Mouse (Mus musculus) hindbrain, postnatal 0 days (tissue): Measurements from ENCODE around the gene Zdhhc22. TPM values are rescaled to one million over a fixed set of nuclear protein-coding genes. Genes with fewer than 3 reads are reported as not detected.
A peak's percentile ranks its signal among the peaks of the same experiment; 100 is the strongest.

Experiments
- ATAC-seq: fragments of 200-750 bp; cut with Nextera tagmentation; 2 replicates; pipeline ENCODE4 v1.8.0; 2017; ENCODE audit warnings: mild to moderate bottlenecking, moderate TSS enrichment, moderate library complexity
- DNase-seq: peaks from one replicate; pipeline ENCODE4 v3.0.0-alpha.2; 2015; ENCODE audit warnings: low spot score
- H3K27ac ChIP-seq: fragments of 300-500 bp; sonication (generic); 2 replicates; pipeline ENCODE4 v1.5.1; 2014; ENCODE audit warnings: mild to moderate bottlenecking
- H3K27me3 ChIP-seq: fragments of 300-500 bp; sonication (generic); 2 replicates; pipeline ENCODE4 v1.6.1; 2014; ENCODE audit warnings: low read length, mixed read lengths; ENCODE audit not compliant: insufficient read depth
- H3K36me3 ChIP-seq: fragments of 300-500 bp; sonication (generic); 2 replicates; pipeline ENCODE4 v1.6.1; 2014; ENCODE audit warnings: low read length, mixed read lengths; ENCODE audit not compliant: insufficient read depth
- H3K4me1 ChIP-seq: fragments of 300-500 bp; sonication (generic); 2 replicates; pipeline ENCODE4 v1.6.1; 2014; ENCODE audit warnings: antibody characterized with exemption, low read length, mixed read lengths; ENCODE audit not compliant: insufficient read depth
- H3K4me2 ChIP-seq: fragments of 300-500 bp; sonication (generic); 2 replicates; pipeline ENCODE4 v1.6.1; 2014; ENCODE audit warnings: low read depth, mild to moderate bottlenecking, low read length, moderate library complexity, mixed read lengths
- H3K4me3 ChIP-seq: fragments of 300-500 bp; sonication (generic); 2 replicates; pipeline ENCODE4 v1.5.1; 2014; ENCODE audit warnings: low read length
- H3K9ac ChIP-seq: fragments of 300-500 bp; sonication (generic); replicated peaks from 2 replicates; pipeline ENCODE4 v1.6.1; 2014; ENCODE audit warnings: mild to moderate bottlenecking, low read length, moderate library complexity, mixed read lengths
- H3K9me3 ChIP-seq: fragments of 300-500 bp; sonication (generic); 2 replicates; pipeline ENCODE4 v1.6.1; 2016; ENCODE audit warnings: low read length, mixed read lengths
- CTCF ChIP-seq: IDR thresholded peaks from 2 replicates; pipeline ENCODE4 v1.5.1; 2016; ENCODE audit warnings: antibody characterized with exemption, control low read depth, low read depth
- WGBS: fragments of 180-500 bp; shearing (Covaris S2); extraction: QIAGEN DNeasy Blood & Tissue Kit; methylation state at CpG from one replicate; pipeline ENCODE4 v1.1.7; 2014; 5-methylcytosine and 5-hydroxymethylcytosine counted together
- polyA plus RNA-seq: library from polyadenylated mRNA; unstranded; fragments of >200 nt; fragmentation: Nextera tagmentation; extraction: Ambion mirVana; gene quantifications from 2 replicates; pipeline ENCODE4 v1.2.1, GENCODE M21; 2015
- total RNA-seq: library from RNA; depleted of rRNA; stranded (reverse); fragments of >200 nt; gene quantifications from 2 replicates; pipeline ENCODE4 v1.2.3, GENCODE M21; 2014

The Zdhhc22 gene
- total and polyA plus RNA-seq, 2 experiments from 2014 or later = 25.2 to 38.6 TPM

GRCm38 (mm10) chr12:86998699-86999098 is 8.5 kb upstream of the Zdhhc22 start:
- WGBS = 84% methylated on average over 4 of the region's 4 CpGs

GRCm38 (mm10) chr12:86995931-86996330 is 5.7 kb upstream of the Zdhhc22 start:
- peak; percentile 27; the same call in 1 of the 2 replicates for TF ChIP-seq CTCF
- H3K4me2 ChIP-seq = no peak overlapping the region
- H3K27ac ChIP-seq = no peak overlapping the region
- DNase-seq = no peak
- H3K9ac ChIP-seq = no peak overlapping the region
- H3K27me3 ChIP-seq = no peaks in the 10 kb centered on the region
- H3K4me1 ChIP-seq = peaks cover 5% of the 10 kb centered on the region
- no peaks in the 10 kb centered on the region for H3K36me3 ChIP-seq
- WGBS = 83% methylated on average over 6 of the region's 6 CpGs
- ATAC-seq = no peak
- no peak overlapping the region for H3K4me3 ChIP-seq
- no peaks in the 10 kb centered on the region for H3K9me3 ChIP-seq

More at GRCm38 (mm10) chr12:86998699-86999098, 8.5 kb upstream of the Zdhhc22 start:
- Histone ChIP-seq H3K4me2 (no peak overlapping the region), H3K4me3 (no peak overlapping the region), H3K27ac (no peak overlapping the region), H3K36me3 (no peaks in the 10 kb centered on the region), H3K27me3 (no peaks in the 10 kb centered on the region), H3K4me1 (peaks cover 5% of the 10 kb centered on the region), H3K9ac (no peak overlapping the region), H3K9me3 (no peaks in the 10 kb centered on the region)
- peak; percentile 38 for TF ChIP-seq CTCF
- DNase-seq (no peak), ATAC-seq (no peak)

- Histone ChIP-seq H3K9ac (no peak overlapping the region), H3K9me3 (no peaks in the 10 kb centered on the region), H3K27ac (no peak overlapping the region), H3K4me2 (no peak overlapping the region), H3K4me3 (no peak overlapping the region), H3K27me3 (no peaks in the 10 kb centered on the region), H3K4me1 (no peaks in the 10 kb centered on the region), H3K36me3 (no peaks in the 10 kb centered on the region)
- no peak for DNase-seq
- TF ChIP-seq CTCF = no peak
- ATAC-seq = no peak
- WGBS = 55% methylated on average over 3 of the region's 3 CpGs
Measured at GRCm38 (mm10) chr12:86994776-86995175, 4.5 kb upstream of the Zdhhc22 start.

DNA sequence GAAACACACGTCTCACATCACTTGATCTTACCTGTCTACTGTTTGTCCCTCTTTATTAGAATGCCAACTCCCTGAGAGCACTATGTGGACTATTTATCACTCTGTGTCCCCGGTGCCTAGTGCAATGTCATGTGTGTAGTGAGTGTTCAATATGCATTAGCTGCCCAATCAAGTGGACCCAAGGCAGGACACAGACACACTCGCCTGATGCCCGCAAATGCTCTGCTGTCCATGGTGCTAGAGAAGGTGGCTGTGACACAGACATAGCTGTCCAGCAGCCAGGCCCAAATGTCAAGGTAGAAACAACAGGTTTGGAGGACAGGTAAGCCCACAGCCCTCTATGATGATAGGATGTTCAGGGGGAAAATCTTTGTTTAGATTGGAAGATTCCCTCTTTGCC is 3.9 kb upstream of the Zdhhc22 start:
- Histone ChIP-seq H3K9me3 (no peaks in the 10 kb centered on the region), H3K4me3 (no peak overlapping the region), H3K4me1 (0 out of 2 replicates have a peak, but pooled peaks cover 4% of the 10 kb centered on the region), H3K27me3 (no peaks in the 10 kb centered on the region), H3K9ac (no peak overlapping the region), H3K4me2 (no peak overlapping the region), H3K27ac (no peak overlapping the region), H3K36me3 (no peaks in the 10 kb centered on the region)
- no peak for ATAC-seq
- no peak for TF ChIP-seq CTCF
- WGBS = 41% methylated on average over 4 of the region's 4 CpGs
- no peak for DNase-seq

DNA sequence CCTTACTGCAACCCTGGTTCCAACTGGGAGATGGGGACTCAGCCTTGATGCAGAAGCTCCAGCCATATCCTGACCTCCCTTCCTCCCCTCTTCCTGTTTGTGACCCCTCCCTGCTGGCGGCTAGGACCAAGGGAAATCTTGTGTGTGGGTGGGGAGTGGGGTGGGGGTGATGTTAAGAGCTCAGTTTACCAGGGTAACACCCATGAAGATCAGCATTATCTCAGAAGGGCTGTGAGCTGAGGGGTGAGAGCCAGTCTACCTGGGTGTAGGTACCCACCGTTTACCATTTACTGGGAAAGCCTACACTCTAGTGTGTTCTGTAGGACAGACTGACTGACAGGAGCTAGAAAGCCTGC is 503 bp upstream of the Zdhhc22 start:
- WGBS = 51% methylated on average over 2 of the region's 2 CpGs
- no peak for TF ChIP-seq CTCF
- DNase-seq = no peak
- Histone ChIP-seq H3K9ac (peak overlapping the region; percentile 78; the same call in 1 of the 2 replicates), H3K4me1 (0 out of 2 replicates have a peak, but pooled peaks cover 6% of the 10 kb centered on the region), H3K4me3 (peak overlapping the region; percentile 64), H3K4me2 (peak overlapping the region; percentile 78), H3K36me3 (no peaks in the 10 kb centered on the region), H3K27me3 (0 out of 2 replicates have a peak, but pooled peaks cover 10% of the 10 kb centered on the region), H3K9me3 (no peaks in the 10 kb centered on the region), H3K27ac (peak overlapping the region; percentile 16; the same call in 1 of the 2 replicates)
- peak; percentile 13; the same call in 1 of the 2 replicates for ATAC-seq

DNA sequence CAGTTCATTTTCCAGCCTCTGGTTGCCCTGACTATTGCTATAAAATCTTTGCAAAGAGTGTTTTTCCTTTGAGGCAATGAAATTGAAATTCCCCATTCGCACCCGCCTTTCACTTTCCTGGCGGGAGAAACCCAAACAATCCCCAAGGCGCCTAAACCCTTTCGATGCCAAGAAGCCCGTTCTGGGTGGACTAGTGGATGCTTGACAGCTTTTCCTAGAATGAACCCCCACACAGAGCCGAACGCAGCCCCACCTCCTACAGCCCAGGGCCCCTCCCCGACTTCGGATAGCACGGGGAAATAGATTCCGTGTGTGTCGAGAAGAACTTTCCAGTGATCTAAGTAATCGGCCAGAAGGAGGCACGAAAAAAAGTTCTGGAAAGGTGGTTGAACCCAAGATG is 852 bp downstream of the Zdhhc22 start:
- ATAC-seq (peak; percentile 31; the same call in 1 of the 2 replicates), DNase-seq (no peak)
- 0 out of 2 replicates have a peak, but pooled peaks cover 6% of the 10 kb centered on the region for H3K4me1 ChIP-seq
- H3K36me3 ChIP-seq = no peaks in the 10 kb centered on the region
- H3K27me3 ChIP-seq = 0 out of 2 replicates have a peak, but pooled peaks cover 10% of the 10 kb centered on the region
- H3K4me2 ChIP-seq = peak overlapping the region; percentile 78
- TF ChIP-seq CTCF = no peak
- H3K4me3 ChIP-seq = peak overlapping the region; percentile 64
- H3K9ac ChIP-seq = peak overlapping the region; percentile 78; the same call in 1 of the 2 replicates
- H3K27ac ChIP-seq = 0 out of 2 replicates have a peak overlapping the region, but pooled peaks have one; percentile 69
- H3K9me3 ChIP-seq = no peaks in the 10 kb centered on the region
- 2% methylated on average over 15 of the region's 15 CpGs for WGBS

GRCm38 (mm10) chr12:86988227-86988626 is 2.0 kb downstream of the Zdhhc22 start:
- ATAC-seq = no peak
- Histone ChIP-seq H3K4me2 (no peak overlapping the region), H3K27me3 (0 out of 2 replicates have a peak, but pooled peaks cover 10% of the 10 kb centered on the region), H3K9me3 (no peaks in the 10 kb centered on the region), H3K4me3 (no peak overlapping the region), H3K9ac (no peak overlapping the region), H3K36me3 (no peaks in the 10 kb centered on the region), H3K27ac (no peak overlapping the region), H3K4me1 (peaks cover 14% of the 10 kb centered on the region; the same call in 1 of the 2 replicates)
- TF ChIP-seq CTCF = no peak
- WGBS = 52% methylated on average over 16 of the region's 16 CpGs
- no peak for DNase-seq
